Mouse (Mus musculus) CH12.LX (cell line): ENCODE data around the gene Ptov1. TPM values are rescaled to one million over a fixed set of nuclear protein-coding genes. Genes with fewer than 3 reads are reported as not detected.

Experiments used
- DNase-seq: peaks from one replicate; pipeline ENCODE4 v3.0.0-alpha.2; 2013; ENCODE audit errors: extremely low read depth
- H3K27ac ChIP-seq: 2 replicates; pipeline ENCODE4 v1.5.1; 2012; ENCODE audit warnings: low read depth, mild to moderate bottlenecking, control low read depth, moderate library complexity; ENCODE audit not compliant: insufficient read depth
- H3K27me3 ChIP-seq: replicated peaks from 2 replicates; pipeline ENCODE3; 2012; ENCODE audit warnings: inconsistent platforms
- H3K36me3 ChIP-seq, 2 experiments: replicated peaks in 1 of 2; 2 replicates each; pipeline versions ENCODE3 to v1.6.1; 2012; ENCODE audit warnings: inconsistent platforms in 1 of 2, low read length in 1 of 2, mild to moderate bottlenecking in 1 of 2, mixed read lengths in 1 of 2, moderate library complexity in 1 of 2; ENCODE audit not compliant: control insufficient read depth in 1 of 2, insufficient read depth in 1 of 2
- H3K4me1 ChIP-seq, 2 experiments: 2 replicates each; pipeline ENCODE4 v1.6.1; 2012; ENCODE audit warnings: inconsistent platforms in 1 of 2, moderate library complexity in 1 of 2; ENCODE audit not compliant: insufficient read depth in 2 of 2, control insufficient read depth in 1 of 2
- H3K4me2 ChIP-seq: 2 replicates; pipeline ENCODE4 v1.6.1; 2012; ENCODE audit warnings: low read depth, mild to moderate bottlenecking, control low read depth; ENCODE audit not compliant: poor library complexity, insufficient read depth, severe bottlenecking
- H3K4me3 ChIP-seq, 3 experiments: fragments of 150-350 bp in 1 of 3; sonication (generic) in 1 of 3; replicated peaks in 1 of 3; 2 replicates each; pipeline versions ENCODE3 to v1.5.1; 2011 to 2012; ENCODE audit warnings: low read depth in 2 of 3, low read length in 2 of 3, mild to moderate bottlenecking in 2 of 3, moderate library complexity in 2 of 3, control low read depth in 1 of 3, improper control_type of control experiment in 1 of 3, inconsistent platforms in 1 of 3, mixed read lengths in 1 of 3; ENCODE audit not compliant: poor library complexity in 1 of 3
- H3K79me2 ChIP-seq: replicated peaks from 2 replicates; pipeline ENCODE4 v1.6.1; 2012; ENCODE audit warnings: mild to moderate bottlenecking, moderate library complexity; ENCODE audit not compliant: control insufficient read depth, poor library complexity, insufficient read depth, severe bottlenecking; ENCODE audit errors: extremely low read depth
- H3K9ac ChIP-seq: 2 replicates; pipeline ENCODE4 v1.6.1; 2012; ENCODE audit warnings: low read depth, mild to moderate bottlenecking, control low read depth, moderate library complexity; ENCODE audit not compliant: insufficient read depth
- H3K9me3 ChIP-seq: replicated peaks from 2 replicates; pipeline ENCODE3; 2012; ENCODE audit warnings: low read length, inconsistent platforms, mixed read lengths
- CHD1 ChIP-seq: IDR thresholded peaks from 2 replicates; pipeline ENCODE4 v1.6.1; 2012; ENCODE audit warnings: low read depth, low read length, improper control_type of control experiment, inconsistent platforms
- CHD2 ChIP-seq: IDR thresholded peaks from 2 replicates; pipeline ENCODE4 v1.6.1; 2011; ENCODE audit warnings: low read length, improper control_type of control experiment
- CTCF ChIP-seq, 2 experiments: IDR thresholded peaks in 1 of 2; conservative IDR thresholded peaks in 1 of 2; 2 replicates each; pipeline ENCODE4 v1.5.1; 2011 to 2012; ENCODE audit warnings: low read depth in 2 of 2, low read length in 2 of 2, improper control_type of control experiment in 1 of 2, inconsistent platforms in 1 of 2, mild to moderate bottlenecking in 1 of 2, moderate library complexity in 1 of 2
- E2F4 ChIP-seq: IDR thresholded peaks from 2 replicates; pipeline ENCODE4 v1.6.1; 2011; ENCODE audit warnings: low read depth, low read length, improper control_type of control experiment; ENCODE audit not compliant: insufficient replicate concordance
- ELF1 ChIP-seq: IDR thresholded peaks from 2 replicates; pipeline ENCODE4 v1.6.1; 2014; ENCODE audit warnings: low read depth, mild to moderate bottlenecking, inconsistent platforms, low read length, improper control_type of control experiment
- EP300 ChIP-seq: IDR thresholded peaks from 2 replicates; pipeline ENCODE4 v1.6.1; 2011; ENCODE audit warnings: low read length, improper control_type of control experiment
- ETS1 ChIP-seq: conservative IDR thresholded peaks from 2 replicates; pipeline ENCODE4 v1.6.1; 2012; ENCODE audit warnings: low read depth, mild to moderate bottlenecking, inconsistent platforms, low read length, improper control_type of control experiment, moderate library complexity
- GABPA ChIP-seq: IDR thresholded peaks from 2 replicates; pipeline ENCODE4 v1.6.1; 2012; ENCODE audit warnings: low read depth, low read length, improper control_type of control experiment, inconsistent platforms; ENCODE audit not compliant: insufficient replicate concordance
- HCFC1 ChIP-seq: IDR thresholded peaks from 2 replicates; pipeline ENCODE4 v1.6.1; 2012; ENCODE audit warnings: low read depth, mild to moderate bottlenecking, inconsistent platforms, low read length, improper control_type of control experiment
- IRF4 ChIP-seq: IDR thresholded peaks from 2 replicates; pipeline ENCODE4 v1.6.1; 2014; ENCODE audit warnings: low read depth, mild to moderate bottlenecking, inconsistent platforms, low read length, improper control_type of control experiment
- JUN ChIP-seq: IDR thresholded peaks from 2 replicates; pipeline ENCODE4 v1.6.1; 2011; ENCODE audit warnings: low read depth, mild to moderate bottlenecking, low read length, improper control_type of control experiment, moderate library complexity; ENCODE audit not compliant: insufficient read depth
- JUND ChIP-seq: conservative IDR thresholded peaks from 2 replicates; pipeline ENCODE4 v1.6.1; 2011; ENCODE audit warnings: low read depth, low read length, improper control_type of control experiment
- KAT2A ChIP-seq: IDR thresholded peaks from 2 replicates; pipeline ENCODE4 v1.6.1; 2012; ENCODE audit warnings: low read length, improper control_type of control experiment, inconsistent platforms; ENCODE audit not compliant: insufficient replicate concordance
- MAFK ChIP-seq: IDR thresholded peaks from 2 replicates; pipeline ENCODE4 v1.6.1; 2011; ENCODE audit warnings: low read length, improper control_type of control experiment; ENCODE audit not compliant: insufficient replicate concordance
- MAX ChIP-seq: IDR thresholded peaks from 2 replicates; pipeline ENCODE4 v1.6.1; 2011; ENCODE audit warnings: low read length, improper control_type of control experiment
- MAZ ChIP-seq: IDR thresholded peaks from 2 replicates; pipeline ENCODE4 v1.6.1; 2012; ENCODE audit warnings: low read depth, mild to moderate bottlenecking, inconsistent platforms, low read length, improper control_type of control experiment, moderate library complexity
- MEF2A ChIP-seq: IDR thresholded peaks from 2 replicates; pipeline ENCODE4 v1.6.1; 2014; ENCODE audit warnings: low read depth, mild to moderate bottlenecking, inconsistent platforms, low read length, improper control_type of control experiment, borderline replicate concordance
- MXI1 ChIP-seq: IDR thresholded peaks from 2 replicates; pipeline ENCODE4 v1.6.1; 2011; ENCODE audit warnings: mild to moderate bottlenecking, low read depth, low read length, improper control_type of control experiment
- MYC ChIP-seq: IDR thresholded peaks from 2 replicates; pipeline ENCODE4 v1.6.1; 2011; ENCODE audit warnings: low read depth, mild to moderate bottlenecking, improper control_type of control experiment, low read length
- NELFE ChIP-seq: IDR thresholded peaks from 2 replicates; pipeline ENCODE4 v1.6.1; 2011; ENCODE audit warnings: low read depth, low read length, improper control_type of control experiment
- PAX5 ChIP-seq: IDR thresholded peaks from 2 replicates; pipeline ENCODE4 v1.6.1; 2012; ENCODE audit warnings: low read length, inconsistent platforms, mixed read lengths
- POLR2A ChIP-seq: IDR thresholded peaks from 2 replicates; pipeline ENCODE4 v1.6.1; 2011; ENCODE audit warnings: low read depth, mild to moderate bottlenecking, improper control_type of control experiment, low read length
- POLR2AphosphoS2 ChIP-seq: IDR thresholded peaks from 2 replicates; pipeline ENCODE4 v1.6.1; 2011; ENCODE audit warnings: low read depth, low read length, improper control_type of control experiment
- RAD21 ChIP-seq: IDR thresholded peaks from 2 replicates; pipeline ENCODE4 v1.6.1; 2011; ENCODE audit warnings: low read depth, mild to moderate bottlenecking, low read length, improper control_type of control experiment, moderate library complexity
- SIN3A ChIP-seq: IDR thresholded peaks from 2 replicates; pipeline ENCODE4 v1.6.1; 2012; ENCODE audit warnings: low read length, improper control_type of control experiment, inconsistent platforms
- TBP ChIP-seq: conservative IDR thresholded peaks from 2 replicates; pipeline ENCODE4 v1.6.1; 2011; ENCODE audit warnings: low read depth, low read length, improper control_type of control experiment
- TCF12 ChIP-seq: IDR thresholded peaks from 2 replicates; pipeline ENCODE4 v1.6.1; 2014; ENCODE audit warnings: low read depth, mild to moderate bottlenecking, inconsistent platforms, low read length, improper control_type of control experiment
- UBTF ChIP-seq: IDR thresholded peaks from 2 replicates; pipeline ENCODE4 v1.6.1; 2012; ENCODE audit warnings: low read depth, mild to moderate bottlenecking, inconsistent platforms, low read length, improper control_type of control experiment, moderate library complexity
- USF1 ChIP-seq: IDR thresholded peaks from 2 replicates; pipeline ENCODE4 v1.6.1; 2014; ENCODE audit warnings: low read depth, mild to moderate bottlenecking, inconsistent platforms, low read length, improper control_type of control experiment
- ZC3H11A ChIP-seq: IDR thresholded peaks from 2 replicates; pipeline ENCODE4 v1.6.1; 2012; ENCODE audit warnings: low read depth, mild to moderate bottlenecking, inconsistent platforms, low read length, improper control_type of control experiment
- ZKSCAN1 ChIP-seq: IDR thresholded peaks from 2 replicates; pipeline ENCODE4 v1.6.1; 2012; ENCODE audit warnings: low read depth, inconsistent platforms, low read length, improper control_type of control experiment, borderline replicate concordance
- ZMIZ1 ChIP-seq: IDR thresholded peaks from 2 replicates; pipeline ENCODE4 v1.6.1; 2012; ENCODE audit warnings: low read depth, mild to moderate bottlenecking, inconsistent platforms, low read length, improper control_type of control experiment
- ZNF384 ChIP-seq: IDR thresholded peaks from 2 replicates; pipeline ENCODE4 v1.6.1; 2012; ENCODE audit warnings: low read depth, low read length, improper control_type of control experiment, inconsistent platforms
- dilution Hi-C: fragments of 300-500 bp; cut with MboI; formaldehyde crosslinking; loops from 2 replicates; pipeline ENCODE4 v1.14.3; 2020; ENCODE audit warnings: low sequenced_read_pairs; ENCODE audit not compliant: extremely low pct_unique_long_range_greater_than_20kb, extremely low pct_ligation_motif_present
- in situ Hi-C: fragments of 300-500 bp; cut with MboI; formaldehyde crosslinking; loops from 3 replicates; pipeline ENCODE4 v1.14.3; 2019; ENCODE audit warnings: low sequenced_read_pairs, low pct_ligation_motif_present, low pct_unique_long_range_greater_than_20kb, mixed read lengths
- polyA plus RNA-seq: library from polyadenylated mRNA; unstranded; fragments of >175 nt; gene quantifications from 2 replicates; pipeline ENCODE4 v1.2.1, GENCODE M21; 2012; ENCODE audit warnings: low read depth; ENCODE audit not compliant: insufficient read length
- total RNA-seq, 2 experiments: library from RNA; depleted of rRNA; stranded (reverse); fragments of 300-350 nt in 1 of 2; fragments of >200 nt in 1 of 2; gene quantifications; 2 replicates each; pipeline ENCODE4 v1.2.3; 2012 to 2014

Ptov1 gene
- total RNA-seq (2012; rRNA removed) = 11.5 and 16.8 TPM in 2 replicates
- total RNA-seq (2014; rRNA removed) = 5.7 and 7.8 TPM in 2 replicates
- polyA plus RNA-seq = 15.5 and 21.0 TPM in 2 replicates

- no peaks in the 10 kb centered on the region for H3K79me2 ChIP-seq
These were observed at the start of gene Ptov1 for GRCm38 (mm10) chr7:44869697-44870528. TSS of gene Ptov1 (minus strand) at chr7:44869788.

GRCm38 (mm10) chr7:44919127-44919526 is 49.5 kb upstream of the Ptov1 start:
- Histone ChIP-seq H3K79me2 (no peaks in the 10 kb centered on the region), H3K4me1 (peaks cover 0 to 3% of the 10 kb centered on the region in 2 experiments; a peak in 1 of 4 replicates), H3K9ac (no peak overlapping the region), H3K36me3 (peaks cover 20 to 79% of the 10 kb centered on the region in 2 experiments), H3K4me2 (no peak overlapping the region), H3K9me3 (no peaks in the 10 kb centered on the region), H3K4me3 (no peak overlapping the region), H3K27ac (no peak overlapping the region), H3K27me3 (no peaks in the 10 kb centered on the region)
- TF ChIP-seq TCF12 (no peak), E2F4 (no peak), CHD2 (no peak), GABPA (no peak), USF1 (no peak), MAX (no peak), JUN (no peak), ZNF384 (no peak), CTCF (conservative IDR thresholded peaks at IDR 0.05 in 1 of 2, IDR thresholded peaks at IDR 0.05 in 1 of 2; ENCODE audit: low read depth in 2 of 2, low read length in 2 of 2) (no peak), MYC (no peak), SIN3A (no peak), CHD1 (no peak), UBTF (no peak), POLR2AphosphoS2 (no peak), MAFK (no peak), IRF4 (no peak)
- no peak for DNase-seq
- dilution Hi-C loops = no loop called here
- in situ Hi-C loops = no loop called here

More at GRCm38 (mm10) chr7:44869697-44870528, at the start of gene Ptov1:
- Histone ChIP-seq H3K27me3 (peaks cover 28% of the 10 kb centered on the region), H3K9me3 (no peaks in the 10 kb centered on the region), H3K4me3 (peak within 1 kb of the TSS; percentile 50 to 97 (median 66)), H3K4me1 (peaks cover 22 to 36% of the 10 kb centered on the region in 2 experiments)
- peak; percentile 84 for DNase-seq
- in situ Hi-C loops = no loop called here
- TF ChIP-seq ETS1 = 0 out of 2 replicates have a peak, but pooled peaks have one; percentile 6
- TF ChIP-seq MEF2A = 0 out of 2 replicates have a peak, but pooled peaks have one; percentile 27
- TF ChIP-seq IRF4 = peak; percentile 28; the same call in 1 of the 2 replicates
- TF ChIP-seq CHD1 = peak; percentile 97
- TF ChIP-seq GABPA = no peak
- no peak for TF ChIP-seq EP300
- TF ChIP-seq SIN3A = peak; percentile 66
- TF ChIP-seq MAZ = 0 out of 2 replicates have a peak, but pooled peaks have one; percentile 34
- TF ChIP-seq CHD2 = no peak
- no peak for TF ChIP-seq JUN
- no peak for TF ChIP-seq USF1
- peak; percentile 77 for TF ChIP-seq HCFC1
- 0 out of 2 replicates have a peak, but pooled peaks have one; percentile 24 for TF ChIP-seq MXI1
- TF ChIP-seq ZMIZ1 = 0 out of 2 replicates have a peak, but pooled peaks have one; percentile 43
- no peak for TF ChIP-seq ELF1
- no peak for TF ChIP-seq MYC
- 0 out of 2 replicates have a peak, but pooled peaks have one; percentile 14 for TF ChIP-seq KAT2A
- 0 out of 2 replicates have a peak, but pooled peaks have one; percentile 18 for TF ChIP-seq POLR2A
- TF ChIP-seq NELFE = no peak
- no peak for TF ChIP-seq JUND
- no peak for TF ChIP-seq PAX5
- TF ChIP-seq TCF12 = peak; percentile 15; the same call in 1 of the 2 replicates
- no peak for TF ChIP-seq ZNF384
- TF ChIP-seq TBP = no peak; the same call in 1 of the 2 replicates
- no peak for TF ChIP-seq ZKSCAN1
- TF ChIP-seq MAX = no peak
- no peak for TF ChIP-seq RAD21
- TF ChIP-seq ZC3H11A = no peak
- TF ChIP-seq, all 38 proteins: peak for 12
- Histone ChIP-seq H3K36me3 (peaks cover 3 to 16% of the 10 kb centered on the region in 2 experiments), H3K4me2 (peak within 1 kb of the TSS; percentile 98), H3K27ac (peak within 1 kb of the TSS; percentile 31; the same call in 1 of the 2 replicates), H3K9ac (peak within 1 kb of the TSS; percentile 78)
- dilution Hi-C loops = no loop called here
